Mouse (Mus musculus): Measurements from ENCODE around the gene Fam241a. TPM values are rescaled to one million over a fixed set of nuclear protein-coding genes. Genes with fewer than 3 reads are reported as not detected.

Gene Fam241a
- polyA plus RNA-seq, 1 experiment from 2014 or later = 62.3 TPM

GRCm38 (mm10) chr3:127849922-127850321 lies 46.2 kb downstream of the Fam241a start:
- Histone ChIP-seq H3K36me3 (no peaks in the 10 kb centered on the region), H3K9ac (peak overlapping the region; percentile 15; the same call in 1 of the 2 replicates), H3K27me3 (replicated peaks) (peaks cover 3% of the 10 kb centered on the region; the same call in 1 of the 2 replicates), H3K4me2 (peak overlapping the region; percentile 32), H3K9me3 (replicated peaks) (no peaks in the 10 kb centered on the region), H3K27ac (peak overlapping the region; percentile 53; the same call in 1 of the 2 replicates), H3K4me3 (no peak overlapping the region), H3K4me1 (peaks cover 50% of the 10 kb centered on the region)
- WGBS (ENCODE audit: insufficient replicate concordance) = 28% methylated on average over 5 of the region's 5 CpGs
- peak; percentile 82 for ATAC-seq

- 61% methylated on average over 11 of the region's 11 CpGs for WGBS (ENCODE audit: insufficient replicate concordance)
Measured at GRCm38 (mm10) chr3:127848088-127848808, 47.9 kb downstream of the Fam241a start.

GRCm38 (mm10) chr3:127843941-127844327 lies 52.2 kb downstream of the Fam241a start:
- ATAC-seq = no peak
- Histone ChIP-seq H3K36me3 (no peaks in the 10 kb centered on the region), H3K9me3 (replicated peaks) (no peaks in the 10 kb centered on the region), H3K4me3 (no peak overlapping the region), H3K27ac (no peak overlapping the region), H3K9ac (no peak overlapping the region), H3K4me1 (peaks cover 29% of the 10 kb centered on the region), H3K4me2 (no peak overlapping the region), H3K27me3 (replicated peaks) (peaks cover 13% of the 10 kb centered on the region)
- 70% methylated on average over 5 of the region's 5 CpGs for WGBS (ENCODE audit: insufficient replicate concordance)

More at GRCm38 (mm10) chr3:127848088-127848808, 47.9 kb downstream of the Fam241a start:
- Histone ChIP-seq H3K4me3 (no peak overlapping the region), H3K27me3 (replicated peaks) (peaks cover 10% of the 10 kb centered on the region), H3K9me3 (replicated peaks) (no peaks in the 10 kb centered on the region), H3K36me3 (no peaks in the 10 kb centered on the region), H3K4me2 (peak overlapping the region; percentile 37; the same call in 1 of the 2 replicates), H3K4me1 (peaks cover 54% of the 10 kb centered on the region), H3K9ac (no peak overlapping the region), H3K27ac (0 out of 2 replicates have a peak overlapping the region, but pooled peaks have one; percentile 25)
- ATAC-seq = peak; percentile 72

DNA sequence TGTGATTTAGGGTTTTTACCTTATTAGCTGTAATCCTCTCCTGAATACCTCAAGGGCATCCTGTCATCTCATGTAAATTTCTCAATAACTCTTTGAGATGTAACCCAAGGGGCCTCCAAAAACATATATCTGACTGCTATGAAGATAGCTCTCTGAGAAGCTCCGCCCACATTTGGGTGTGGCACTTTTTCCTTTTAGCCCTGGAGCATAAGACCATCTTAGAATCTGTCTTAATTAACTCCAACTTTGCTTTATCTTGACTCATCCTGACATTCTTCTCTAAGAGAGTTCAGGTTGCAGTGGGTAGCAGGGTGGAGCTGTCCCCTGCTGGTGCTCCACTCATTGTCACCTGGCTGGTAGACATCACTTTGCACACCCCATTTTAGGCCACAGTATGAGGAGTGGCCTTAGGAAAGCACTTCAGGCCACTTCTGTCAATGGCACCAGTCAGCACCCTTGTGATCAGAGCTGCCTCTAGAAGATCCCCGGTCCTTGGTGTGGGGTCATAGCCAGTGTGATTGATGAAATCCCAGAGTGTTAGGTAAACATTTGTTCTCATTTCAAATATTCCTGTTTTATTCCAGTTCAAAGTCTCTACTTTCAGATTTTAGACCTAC lies 52.7 kb downstream of the Fam241a start:
- peak; percentile 74 for ATAC-seq
- Histone ChIP-seq H3K4me2 (no peak overlapping the region), H3K4me1 (peaks cover 29% of the 10 kb centered on the region), H3K9ac (no peak overlapping the region), H3K36me3 (no peaks in the 10 kb centered on the region), H3K4me3 (no peak overlapping the region), H3K9me3 (replicated peaks) (no peaks in the 10 kb centered on the region), H3K27me3 (replicated peaks) (peaks cover 13% of the 10 kb centered on the region), H3K27ac (no peak overlapping the region)
- 57% methylated on average over 2 of the region's 2 CpGs for WGBS (ENCODE audit: insufficient replicate concordance)

GRCm38 (mm10) chr3:127841926-127842325 lies 54.2 kb downstream of the Fam241a start:
- no peak overlapping the region for H3K4me2 ChIP-seq
- ATAC-seq = no peak
- no peaks in the 10 kb centered on the region for H3K9me3 ChIP-seq (replicated peaks)
- H3K4me1 ChIP-seq = peaks cover 27% of the 10 kb centered on the region
- WGBS (ENCODE audit: insufficient replicate concordance) = 78% methylated on average over 8 of the region's 8 CpGs
- H3K36me3 ChIP-seq = no peaks in the 10 kb centered on the region
- no peak overlapping the region for H3K27ac ChIP-seq
- no peak overlapping the region for H3K9ac ChIP-seq
- no peak overlapping the region for H3K4me3 ChIP-seq
- peaks cover 13% of the 10 kb centered on the region for H3K27me3 ChIP-seq (replicated peaks)

DNA sequence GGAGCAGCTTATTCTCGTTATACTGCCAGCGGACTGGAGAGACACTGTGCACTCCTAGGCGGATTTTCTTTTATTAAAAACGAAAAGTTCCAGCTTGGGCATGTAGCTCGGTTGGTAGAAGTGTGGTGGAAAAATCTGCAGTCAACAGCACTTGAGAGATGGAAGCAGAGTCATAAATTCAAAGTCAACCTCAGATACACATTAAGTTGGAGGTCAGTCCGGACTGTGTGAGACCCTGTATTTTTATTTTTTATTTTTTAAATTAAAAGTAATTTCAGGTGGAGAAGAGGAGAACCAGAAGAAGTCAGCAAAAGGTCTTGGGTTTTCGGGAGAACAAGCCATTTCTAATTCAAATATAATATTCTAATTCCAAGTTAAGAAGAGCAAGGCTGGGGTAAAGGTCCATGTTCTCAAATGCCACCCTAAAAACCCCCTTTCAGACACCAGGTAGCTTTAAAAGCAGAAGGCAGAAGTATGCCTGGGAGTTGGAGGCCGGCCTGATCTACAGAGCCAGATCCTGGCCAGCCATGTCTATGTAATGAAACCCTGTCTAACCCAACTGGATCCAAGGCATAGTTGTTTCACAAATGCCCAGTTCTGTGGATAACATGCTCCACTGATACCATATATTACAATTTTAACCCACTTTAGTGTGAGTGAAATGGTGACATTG lies 58.0 kb downstream of the Fam241a start:
- Histone ChIP-seq H3K36me3 (peaks cover 12% of the 10 kb centered on the region), H3K27me3 (replicated peaks) (peaks cover 3% of the 10 kb centered on the region; the same call in 1 of the 2 replicates), H3K27ac (peak overlapping the region; percentile 97), H3K9ac (peak overlapping the region; percentile 92), H3K4me3 (peak overlapping the region; percentile 95), H3K4me2 (peak overlapping the region; percentile 85), H3K9me3 (replicated peaks) (no peaks in the 10 kb centered on the region), H3K4me1 (peaks cover 47% of the 10 kb centered on the region)
- peak; percentile 10; the same call in 1 of the 2 replicates for ATAC-seq
- WGBS (ENCODE audit: insufficient replicate concordance) = 21% methylated on average over 8 of the region's 8 CpGs

- under 1% methylated on average over 72 of the region's 89 CpGs for WGBS (ENCODE audit: insufficient replicate concordance)
- ATAC-seq = peak; percentile 95
- Histone ChIP-seq H3K9ac (peak within 1 kb of the TSS; percentile 92), H3K27me3 (replicated peaks) (peaks cover 3% of the 10 kb centered on the region; the same call in 1 of the 2 replicates), H3K9me3 (replicated peaks) (no peaks in the 10 kb centered on the region), H3K27ac (peak within 1 kb of the TSS; percentile 97), H3K4me1 (peaks cover 44% of the 10 kb centered on the region), H3K36me3 (peaks cover 20% of the 10 kb centered on the region), H3K4me3 (peak within 1 kb of the TSS; percentile 95), H3K4me2 (peak within 1 kb of the TSS; percentile 85)
Measured at GRCm38 (mm10) chr3:127837154-127837865, 58.8 kb downstream of the Fam241a start, which contains the start of gene Ap1ar. Gene Ap1ar, minus strand, starts transcription at chr3:127837523.

DNA sequence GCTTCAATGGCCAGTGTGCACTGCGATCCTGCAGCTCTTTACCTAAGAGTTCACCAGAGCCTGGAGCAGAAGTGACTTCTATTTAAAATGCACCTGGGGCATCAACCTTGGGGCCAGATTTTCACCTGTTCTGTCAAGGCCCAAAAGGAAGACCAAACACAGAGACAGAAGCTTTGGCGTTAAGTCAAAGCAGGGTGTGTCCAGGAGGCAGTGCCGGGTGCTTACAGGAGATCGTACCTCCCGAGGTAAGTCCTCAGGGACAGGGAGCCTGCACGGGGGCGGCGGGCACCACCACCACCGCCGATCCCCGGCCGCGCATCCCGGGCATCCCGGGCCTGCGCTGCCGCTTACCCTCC lies 59.3 kb downstream of the Fam241a start:
- peaks cover 44% of the 10 kb centered on the region for H3K4me1 ChIP-seq
- peak; percentile 55 for ATAC-seq
- H3K9me3 ChIP-seq (replicated peaks) = no peaks in the 10 kb centered on the region
- H3K9ac ChIP-seq = peak overlapping the region; percentile 92
- H3K4me2 ChIP-seq = peak overlapping the region; percentile 85
- peaks cover 24% of the 10 kb centered on the region for H3K36me3 ChIP-seq
- H3K27me3 ChIP-seq (replicated peaks) = 0 out of 2 replicates have a peak, but pooled peaks cover 3% of the 10 kb centered on the region
- peak overlapping the region; percentile 95 for H3K4me3 ChIP-seq
- WGBS (ENCODE audit: insufficient replicate concordance) = 1% methylated on average over 17 of the region's 17 CpGs
- peak overlapping the region; percentile 97 for H3K27ac ChIP-seq

DNA sequence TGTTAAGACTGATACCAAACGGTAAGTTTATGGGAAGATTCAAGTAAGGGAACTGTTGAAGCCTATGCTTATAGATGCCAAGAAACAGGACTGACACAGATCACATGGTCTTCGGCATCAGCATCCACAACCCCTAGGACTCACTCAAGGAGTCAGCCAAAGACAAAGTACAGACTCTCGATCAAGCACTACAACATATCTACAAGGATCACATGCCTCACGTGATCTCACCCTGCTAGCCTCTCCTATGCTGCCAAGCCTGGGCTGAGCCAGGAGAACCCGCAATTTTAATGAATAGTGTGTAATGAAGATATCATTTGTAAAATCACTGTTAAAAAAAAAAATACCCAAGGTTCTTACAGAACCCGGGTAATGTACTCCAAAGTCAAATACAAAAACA lies 60.5 kb downstream of the Fam241a start:
- no peak overlapping the region for H3K9ac ChIP-seq
- peak overlapping the region; percentile 85 for H3K4me2 ChIP-seq
- peaks cover 34% of the 10 kb centered on the region for H3K36me3 ChIP-seq
- H3K4me1 ChIP-seq = peaks cover 49% of the 10 kb centered on the region
- 60% methylated on average over 6 of the region's 6 CpGs for WGBS (ENCODE audit: insufficient replicate concordance)
- H3K4me3 ChIP-seq = peak overlapping the region; percentile 95
- no peak for ATAC-seq
- H3K27ac ChIP-seq = no peak overlapping the region
- H3K9me3 ChIP-seq (replicated peaks) = no peaks in the 10 kb centered on the region
- no peaks in the 10 kb centered on the region for H3K27me3 ChIP-seq (replicated peaks)

DNA sequence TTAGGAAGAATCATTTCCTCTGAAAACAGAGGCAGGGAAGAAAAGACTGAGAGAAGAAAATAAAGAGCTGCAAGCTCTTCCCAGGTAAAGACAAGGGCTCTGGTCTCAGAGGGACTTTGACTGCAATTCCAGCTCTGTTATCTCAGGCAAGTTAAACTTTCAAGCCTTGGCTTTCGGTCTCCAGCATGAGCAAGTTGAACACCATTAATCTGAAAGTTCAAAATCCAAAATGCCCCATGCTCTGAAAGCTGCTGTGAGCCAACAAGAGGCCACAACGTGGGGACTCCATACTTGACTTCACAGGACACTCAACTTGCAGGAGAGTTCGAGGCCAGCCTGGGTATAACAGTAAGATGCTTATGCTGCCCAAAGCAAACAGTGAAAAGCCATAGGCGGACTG lies 62.1 kb downstream of the Fam241a start:
- Histone ChIP-seq H3K9ac (no peak overlapping the region), H3K4me3 (no peak overlapping the region), H3K4me1 (peaks cover 46% of the 10 kb centered on the region), H3K27ac (no peak overlapping the region), H3K4me2 (no peak overlapping the region), H3K9me3 (replicated peaks) (no peaks in the 10 kb centered on the region), H3K27me3 (replicated peaks) (no peaks in the 10 kb centered on the region), H3K36me3 (peaks cover 38% of the 10 kb centered on the region)
- 75% methylated on average over 4 of the region's 4 CpGs for WGBS (ENCODE audit: insufficient replicate concordance)
- ATAC-seq = no peak

- no peak for ATAC-seq
- no peak overlapping the region for H3K4me3 ChIP-seq
- H3K4me2 ChIP-seq = no peak overlapping the region
- H3K9me3 ChIP-seq (replicated peaks) = no peaks in the 10 kb centered on the region
- no peak overlapping the region for H3K27ac ChIP-seq
- no peak overlapping the region for H3K9ac ChIP-seq
- H3K36me3 ChIP-seq = peaks cover 46% of the 10 kb centered on the region
- 46% methylated on average over 6 of the region's 6 CpGs for WGBS (ENCODE audit: insufficient replicate concordance)
- peaks cover 26% of the 10 kb centered on the region for H3K4me1 ChIP-seq
- no peaks in the 10 kb centered on the region for H3K27me3 ChIP-seq (replicated peaks)
Measured at GRCm38 (mm10) chr3:127831079-127831478, 65.0 kb downstream of the Fam241a start.

All from liver, embryonic 12.5 days (tissue).